Mouse (Mus musculus) liver, adult 2 months (tissue): ENCODE measurements around the gene Cd300lg.

Experiments
- CTCF ChIP-seq: fragments of 200-500 bp; IDR thresholded peaks from 2 replicates; pipeline ENCODE4 v1.5.1; 2011; ENCODE audit warnings: low read depth, low read length, control low read depth
- POLR2A ChIP-seq: fragments of 200-500 bp; IDR thresholded peaks from 2 replicates; pipeline ENCODE4 v1.6.1; 2011; ENCODE audit warnings: low read length, control low read depth; ENCODE audit not compliant: insufficient read depth; ENCODE audit errors: extremely low read depth

DNA sequence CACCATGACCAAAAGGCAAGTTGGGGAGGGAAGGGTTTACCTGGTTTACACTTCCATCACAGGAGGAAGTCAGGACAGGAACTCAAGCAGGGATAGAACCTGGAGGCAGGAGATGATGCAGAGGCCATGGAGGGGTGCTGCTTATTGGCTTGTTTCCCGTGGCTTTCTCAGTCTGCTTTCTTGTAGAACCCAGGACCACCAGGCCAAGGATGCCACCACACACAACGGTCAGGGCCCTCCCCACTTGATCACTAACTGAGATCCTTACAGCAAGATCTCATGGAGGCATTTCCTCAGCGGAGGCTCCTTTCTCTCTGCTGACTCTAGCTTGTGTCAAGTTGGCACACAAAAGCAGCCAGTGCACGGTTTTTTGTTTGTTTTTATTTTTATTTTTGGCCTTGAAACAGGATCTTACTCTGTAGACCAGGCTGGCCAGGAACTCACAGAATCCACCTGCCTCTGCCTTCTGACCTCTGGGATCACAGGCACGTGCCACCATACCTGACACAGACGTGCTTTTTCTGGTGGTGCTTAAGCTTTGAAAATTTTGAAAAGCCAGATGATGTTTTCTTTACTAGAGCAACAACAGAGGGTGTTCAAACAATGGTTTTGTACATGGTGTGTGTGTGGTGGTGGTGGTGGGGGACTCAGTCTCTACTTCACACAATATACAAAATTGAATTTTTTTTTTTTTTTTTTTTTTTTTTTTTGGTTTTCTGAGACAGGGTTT lies 13.1 kb upstream of the Cd300lg start, which contains the start of gene Mpp3:
- TF ChIP-seq POLR2A (no peak), CTCF (no peak)
